Mouse (Mus musculus) embryonic fibroblast, embryonic 13.5 days (primary cell): ENCODE data around the gene Syk.

Source experiments
- CTCF ChIP-seq: IDR thresholded peaks from 2 replicates; pipeline ENCODE4 v1.5.1; 2011; ENCODE audit warnings: mild to moderate bottlenecking, control low read depth, low read length, moderate library complexity, borderline replicate concordance; ENCODE audit not compliant: insufficient read depth
- POLR2A ChIP-seq: IDR thresholded peaks from 2 replicates; pipeline ENCODE4 v1.6.1; 2011; ENCODE audit warnings: low read depth, mild to moderate bottlenecking, control low read depth, low read length, moderate library complexity

- no peak for TF ChIP-seq CTCF
- TF ChIP-seq POLR2A = no peak
These were observed 16.2 kb upstream of the Syk start for GRCm38 (mm10) chr13:52566777-52567176.
